Mouse (Mus musculus) telencephalon, adult 2 months (tissue): ENCODE results near the gene Banp.

ENCODE experiments used
- DNase-seq: peaks from one replicate; pipeline ENCODE4 v3.0.0-alpha.2; 2011; ENCODE audit warnings: low read depth, low spot score

Banp gene

GRCm38 (mm10) chr8:121949222-121949800, at the start of gene Banp:
TSS of gene Banp (plus strand) at chr8:121949750.
- DNase-seq, result no peak

DNA sequence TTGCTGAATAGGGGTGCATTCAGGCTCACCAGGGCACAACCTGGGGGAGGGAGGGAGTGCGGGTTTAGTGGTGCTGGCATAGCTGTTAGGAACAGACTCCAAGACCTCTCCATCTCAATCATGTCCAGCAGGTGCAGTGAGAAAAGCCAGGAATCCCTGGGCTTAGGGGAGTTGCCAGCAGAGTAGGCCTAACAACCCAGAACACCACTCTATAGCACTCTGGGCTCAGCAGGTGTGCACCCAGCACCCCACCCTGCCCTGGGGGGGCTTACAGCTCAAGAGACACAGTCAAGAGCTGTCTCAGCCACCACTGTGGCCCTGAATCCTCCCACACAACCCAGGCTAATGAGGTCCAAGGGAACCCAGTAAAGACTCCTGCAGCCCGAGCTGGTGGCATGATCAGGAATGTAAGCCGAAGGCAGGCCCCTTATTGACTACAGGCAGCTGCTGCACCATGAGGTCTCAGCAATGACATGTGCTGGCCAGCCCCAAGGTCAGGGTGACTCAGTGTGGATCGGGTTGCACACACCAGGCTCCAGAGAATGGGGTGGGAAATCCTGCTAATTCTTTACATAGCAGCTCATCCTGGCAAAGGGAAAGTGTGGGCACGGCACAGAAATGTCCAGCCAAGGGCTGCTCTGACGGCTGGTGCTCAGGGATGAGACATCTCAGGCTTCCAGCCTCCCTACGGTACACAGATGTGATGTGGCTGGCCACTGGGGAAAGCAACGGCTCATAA, 47.9 kb upstream of the Banp start:
- no peak for DNase-seq

DNA sequence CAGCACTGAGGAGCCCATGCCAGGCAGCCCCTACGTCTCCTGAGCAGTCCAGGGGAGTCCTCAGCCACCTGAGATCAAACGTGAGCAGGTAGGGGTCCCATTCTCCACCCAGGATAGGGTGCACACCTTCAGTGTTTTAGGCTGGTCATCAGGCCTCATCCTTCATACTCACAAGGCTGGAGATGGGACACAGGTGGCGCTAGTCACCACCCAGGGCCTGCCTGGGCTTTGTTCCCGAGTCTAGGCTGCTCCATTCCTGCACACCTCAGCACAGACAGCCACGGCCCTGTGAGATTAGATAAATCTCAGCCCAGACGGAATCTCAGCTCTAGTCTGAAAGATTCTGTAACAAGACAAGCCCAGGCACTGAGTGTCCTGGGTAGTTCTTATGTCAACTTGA, 45.6 kb upstream of the Banp start:
- no peak for DNase-seq

- no peak for DNase-seq
These were observed 44.6 kb upstream of the Banp start for GRCm38 (mm10) chr8:121904999-121905398.

DNA sequence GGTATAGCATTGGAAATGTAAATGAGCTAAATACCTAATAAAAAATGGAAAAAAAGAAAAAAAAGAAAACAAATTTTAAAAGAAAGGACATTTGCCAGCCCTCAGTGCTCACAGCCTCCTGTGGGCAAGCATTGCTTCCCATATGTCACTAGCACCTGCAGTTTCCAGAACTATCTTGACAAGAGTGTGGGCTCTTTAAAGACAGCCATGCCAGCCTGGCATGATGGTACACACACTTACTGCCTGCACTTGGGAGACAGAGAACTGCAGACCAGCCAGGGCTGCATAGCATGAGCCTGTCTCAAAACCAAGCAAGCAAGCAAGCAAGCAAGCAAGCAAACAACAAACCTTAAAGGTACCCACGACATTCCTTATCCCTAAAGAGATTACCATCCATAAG, 44.1 kb upstream of the Banp start:
- no peak for DNase-seq

GRCm38 (mm10) chr8:121905864-121906263, 43.7 kb upstream of the Banp start:
- no peak for DNase-seq

DNA sequence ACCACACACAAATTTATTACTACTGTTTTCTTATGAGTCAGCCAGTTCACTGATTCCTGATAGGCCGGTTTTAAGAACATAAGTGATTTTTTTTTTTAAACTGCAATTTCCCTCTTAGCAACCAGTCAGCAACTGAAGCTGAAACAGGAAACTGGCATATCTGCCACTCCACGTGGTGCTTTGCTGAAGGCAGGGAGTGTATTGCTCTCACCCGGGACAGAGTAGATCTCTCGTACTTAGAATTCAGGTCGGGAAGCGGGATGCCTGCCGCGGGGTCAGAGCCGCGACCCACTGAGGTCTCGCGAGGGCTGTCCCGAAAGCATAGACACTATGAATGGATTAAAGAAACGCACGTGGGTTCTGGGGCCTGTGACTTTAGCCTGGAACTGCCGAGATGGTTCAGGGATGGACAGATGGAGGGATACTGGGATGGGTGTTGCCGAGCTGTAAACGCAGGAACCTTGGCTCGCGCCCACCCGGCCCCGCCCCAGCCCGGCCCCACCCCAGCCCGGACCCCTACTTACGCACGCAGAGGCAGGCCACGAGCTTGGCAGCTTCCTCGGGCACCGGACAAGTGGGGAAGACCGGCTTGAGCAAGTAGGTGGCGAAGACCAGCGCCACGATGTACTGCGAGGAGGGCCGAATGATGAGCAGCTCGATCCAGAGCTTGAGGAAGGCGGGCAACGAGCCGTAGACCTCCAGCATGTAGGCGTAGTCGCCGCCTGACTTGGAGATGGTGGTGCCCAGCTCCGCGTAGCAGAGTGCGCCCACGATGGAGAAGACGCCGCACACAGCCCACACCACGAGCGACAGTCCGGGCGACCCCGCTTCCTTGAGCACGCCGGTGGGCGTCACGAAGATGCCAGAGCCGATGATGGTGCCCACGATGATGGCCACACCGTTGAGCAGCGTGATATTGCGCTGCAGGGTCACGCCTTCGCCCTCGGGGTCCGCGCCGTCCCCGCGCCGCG, 42.7 kb upstream of the Banp start:
- DNase-seq, result peak; percentile 68

GRCm38 (mm10) chr8:121907587-121908248, 41.8 kb upstream of the Banp start, which contains the start of gene Slc7a5:
TSS of gene Slc7a5 (minus strand) at chr8:121907694.
- DNase-seq, result peak; percentile 76

DNA sequence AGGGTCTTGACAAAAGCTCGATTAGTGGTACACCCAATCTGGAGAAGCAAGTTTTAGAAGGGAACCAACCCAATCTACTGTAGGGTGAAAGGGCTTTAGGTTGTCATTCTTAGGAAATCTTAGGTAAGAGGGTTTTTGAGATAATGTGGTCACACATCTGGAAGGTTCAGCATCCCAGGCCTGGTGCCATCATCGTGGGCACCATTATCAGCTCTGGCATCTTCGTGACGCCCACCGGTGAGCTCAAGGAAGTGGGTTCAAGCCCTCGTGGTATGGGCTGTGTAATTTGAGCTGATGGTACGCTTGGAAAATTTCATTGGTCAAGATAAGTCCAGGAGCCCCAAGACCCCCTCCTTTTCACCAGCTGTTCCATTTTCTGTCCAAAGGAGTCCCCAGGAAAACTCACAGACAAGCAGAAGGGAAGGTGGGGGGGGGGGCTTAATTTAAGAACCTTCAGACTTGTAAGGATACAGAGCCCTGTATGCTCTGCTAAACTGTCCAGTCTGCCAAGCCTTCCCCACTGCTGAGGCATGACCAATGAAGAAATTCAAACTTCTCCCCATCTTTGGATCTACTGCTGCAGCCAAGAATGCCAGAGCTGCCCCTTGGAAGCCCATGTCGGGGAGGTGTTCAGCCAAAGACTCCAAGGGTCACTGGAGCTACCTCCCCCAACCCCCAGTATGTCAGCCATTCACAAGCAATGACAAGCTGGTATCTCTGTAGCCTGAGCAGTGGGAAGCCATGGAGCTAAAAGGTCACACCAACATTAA, 41.0 kb upstream of the Banp start:
- DNase-seq, result no peak

DNA sequence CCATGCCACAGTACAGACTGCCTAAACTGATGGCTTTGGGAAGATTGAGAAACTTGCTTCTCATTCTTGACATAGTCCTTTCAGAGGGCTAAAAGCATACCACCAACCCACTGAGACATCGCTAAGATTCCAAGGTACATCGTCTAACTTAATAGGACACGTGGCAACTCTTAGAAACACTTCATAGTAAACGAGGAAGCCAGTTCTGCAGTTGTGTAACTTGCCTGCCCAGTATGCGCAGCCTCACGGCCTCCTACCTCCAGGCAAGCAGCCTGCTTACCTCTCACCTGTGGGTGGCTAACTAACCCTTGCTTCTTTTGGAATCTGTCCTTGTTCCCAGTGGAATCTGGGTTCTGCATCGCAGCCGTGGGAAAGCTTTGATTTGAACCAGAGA, 40.4 kb upstream of the Banp start:
- DNase-seq, result no peak

DNA sequence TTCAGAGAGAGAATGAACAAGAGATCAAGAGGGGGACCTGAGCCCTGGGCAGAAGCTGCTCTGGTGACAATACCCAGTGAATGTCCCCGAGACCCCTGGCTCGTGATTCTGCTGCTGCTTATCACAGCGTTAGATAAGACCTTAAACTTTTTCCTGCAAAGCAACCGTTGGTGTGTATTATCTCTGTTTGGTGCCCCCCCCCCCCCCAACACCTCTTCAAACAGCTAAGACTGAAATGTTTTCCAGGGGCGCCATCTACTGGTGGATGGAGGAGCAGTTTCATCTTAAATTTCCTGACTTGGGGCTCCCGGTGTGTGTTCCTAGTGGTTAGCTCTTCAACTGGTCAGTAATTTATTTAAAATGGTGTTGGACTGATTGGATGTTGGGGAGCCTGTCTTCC, 39.9 kb upstream of the Banp start:
- DNase-seq, result no peak

GRCm38 (mm10) chr8:121911400-121911799, 38.1 kb upstream of the Banp start:
- no peak for DNase-seq

DNA sequence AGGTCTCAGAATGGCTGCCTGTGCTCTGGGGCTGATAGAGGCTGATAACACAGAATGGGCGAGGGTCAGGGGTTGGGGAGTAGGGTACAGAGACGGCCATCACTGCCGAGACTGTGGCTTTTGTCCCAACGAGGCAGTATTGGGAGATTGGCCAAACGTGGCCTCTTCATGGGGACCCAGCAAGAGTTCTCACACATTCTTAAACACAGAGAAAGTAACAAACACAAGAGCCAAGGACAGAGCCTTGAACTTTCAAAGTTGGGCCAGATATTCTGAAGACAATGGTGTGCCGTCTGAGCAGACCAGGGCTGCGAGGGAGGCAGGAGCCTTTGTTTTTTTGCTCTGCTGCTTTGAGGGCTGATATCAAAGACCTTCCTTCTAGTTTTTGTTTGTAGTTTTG, 37.6 kb upstream of the Banp start:
- no peak for DNase-seq

- no peak for DNase-seq
These were observed 36.7 kb upstream of the Banp start for GRCm38 (mm10) chr8:121912831-121913230.

DNA sequence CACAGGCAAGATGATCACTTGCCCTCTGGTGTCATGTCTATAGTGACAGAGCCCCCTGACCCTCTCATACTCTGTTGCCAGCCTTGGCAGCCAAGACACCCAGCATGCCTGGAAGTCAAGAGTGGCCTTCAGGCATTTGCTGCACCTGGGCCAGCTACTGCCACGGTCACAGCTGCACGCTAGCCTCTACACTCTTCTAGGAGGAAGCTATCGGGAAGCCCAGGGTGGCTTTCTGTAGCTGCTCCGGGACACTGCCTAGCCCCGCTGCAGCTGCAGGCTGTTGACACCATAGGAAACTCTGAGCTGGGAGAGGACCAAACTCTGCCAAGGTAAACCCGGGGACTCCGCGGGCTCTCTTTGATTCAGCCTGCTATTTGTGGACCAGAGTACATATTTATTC, 36.2 kb upstream of the Banp start:
- DNase-seq, result no peak

DNA sequence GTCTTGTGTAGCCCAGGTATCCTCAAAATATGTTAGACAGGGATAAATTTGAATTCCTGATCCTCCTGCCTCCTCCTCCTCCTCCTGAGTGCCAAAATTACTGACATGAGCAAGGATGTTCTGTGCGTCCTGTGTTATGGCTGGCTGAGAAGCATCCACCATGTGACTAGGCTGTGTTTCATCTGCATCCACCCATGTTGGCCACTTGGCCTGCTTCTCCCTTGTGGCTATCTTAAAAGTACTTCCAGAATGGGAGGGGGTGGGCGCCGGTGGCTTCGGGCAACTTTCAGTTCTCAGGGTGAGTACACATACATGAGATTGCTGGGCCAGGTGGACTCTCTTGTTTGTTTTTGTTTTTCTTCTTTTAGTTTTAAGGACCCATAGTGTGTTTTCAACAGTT, 30.4 kb upstream of the Banp start:
- DNase-seq, result no peak

- no peak for DNase-seq
These were observed 29.8 kb upstream of the Banp start for GRCm38 (mm10) chr8:121919731-121920130.

DNA sequence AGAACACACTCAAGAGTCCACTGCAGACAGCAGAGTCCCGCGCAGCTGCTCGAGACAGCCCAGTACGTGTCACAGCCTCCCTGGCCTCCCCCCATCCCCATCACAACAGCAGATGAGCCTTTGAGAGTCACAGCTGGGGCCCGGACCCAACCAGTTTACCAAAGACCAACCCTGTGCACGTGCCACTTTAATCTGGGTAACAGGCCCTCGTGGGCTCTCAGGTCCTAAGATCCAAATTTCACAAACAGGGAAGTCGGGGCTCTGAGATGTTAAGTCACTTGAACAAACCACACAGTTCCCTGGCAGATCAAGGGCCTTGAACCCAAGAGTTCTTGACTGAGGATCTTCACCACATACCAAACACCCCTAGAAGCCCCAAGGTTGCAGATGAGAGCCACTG, 28.0 kb upstream of the Banp start:
- no peak for DNase-seq

- DNase-seq, result no peak
These were observed 27.4 kb upstream of the Banp start for GRCm38 (mm10) chr8:121922101-121922500.

- DNase-seq, result no peak
These were observed 24.9 kb upstream of the Banp start for GRCm38 (mm10) chr8:121924681-121925080.

DNA sequence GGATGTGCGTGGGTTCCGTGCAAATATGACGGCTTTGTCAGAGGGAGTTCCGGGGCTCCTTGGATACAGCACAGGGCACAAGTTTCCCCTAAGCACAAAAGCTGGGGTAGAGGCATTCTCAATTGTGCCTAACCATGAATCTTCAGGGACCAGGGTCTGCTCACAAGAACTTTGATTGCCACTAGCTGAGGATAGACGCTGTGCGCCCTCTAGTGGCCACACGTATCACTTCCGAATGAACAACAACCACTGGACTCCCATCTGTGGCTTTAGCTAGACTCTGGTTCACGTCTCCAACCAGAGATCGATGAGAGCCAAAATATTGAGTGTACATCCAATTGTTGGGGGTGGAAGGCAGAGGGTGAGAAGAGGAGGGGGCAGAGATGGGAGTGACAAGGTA, 23.9 kb upstream of the Banp start:
- no peak for DNase-seq
